Mouse (Mus musculus) midbrain, embryonic 10.5 days (tissue): ENCODE data around the gene Grin2a. TPM values are rescaled to one million over a fixed set of nuclear protein-coding genes. Genes with fewer than 3 reads are reported as not detected.

ENCODE experiments used
- DNase-seq: peaks from one replicate; pipeline ENCODE4 v3.0.0-alpha.2; 2017; ENCODE audit warnings: low spot score
- H3K27ac ChIP-seq: fragments of 300-500 bp; sonication (generic); replicated peaks from 2 replicates; pipeline ENCODE4 v1.5.1; 2016; ENCODE audit warnings: mild to moderate bottlenecking
- H3K27me3 ChIP-seq: fragments of 300-500 bp; sonication (generic); 2 replicates; pipeline ENCODE4 v1.6.1; 2016; ENCODE audit warnings: low read depth, mild to moderate bottlenecking; ENCODE audit not compliant: poor library complexity, severe bottlenecking
- H3K36me3 ChIP-seq: fragments of 300-500 bp; sonication (generic); 2 replicates; pipeline ENCODE4 v1.6.1; 2016; ENCODE audit warnings: mild to moderate bottlenecking, moderate library complexity
- H3K4me1 ChIP-seq: fragments of 300-500 bp; sonication (generic); 2 replicates; pipeline ENCODE4 v1.6.1; 2016
- H3K4me3 ChIP-seq: fragments of 300-500 bp; sonication (generic); 2 replicates; pipeline ENCODE4 v1.5.1; 2016; ENCODE audit warnings: mild to moderate bottlenecking, moderate library complexity
- H3K9me3 ChIP-seq: fragments of 300-500 bp; sonication (generic); replicated peaks from 2 replicates; pipeline ENCODE4 v1.6.1; 2016; ENCODE audit warnings: mild to moderate bottlenecking
- WGBS: fragments of 180-500 bp; shearing (Covaris S2); methylation state at CpG from one replicate; pipeline ENCODE4 v1.1.7; 2016; 5-methylcytosine and 5-hydroxymethylcytosine counted together
- polyA plus RNA-seq: library from polyadenylated mRNA; unstranded; fragments of >200 nt; fragmentation: Nextera tagmentation; extraction: Ambion mirVana; gene quantifications from 2 replicates; pipeline ENCODE4 v1.2.1, GENCODE M21; 2016

Gene Grin2a
- 1.4 and 1.8 TPM in 2 replicates for polyA plus RNA-seq

DNA sequence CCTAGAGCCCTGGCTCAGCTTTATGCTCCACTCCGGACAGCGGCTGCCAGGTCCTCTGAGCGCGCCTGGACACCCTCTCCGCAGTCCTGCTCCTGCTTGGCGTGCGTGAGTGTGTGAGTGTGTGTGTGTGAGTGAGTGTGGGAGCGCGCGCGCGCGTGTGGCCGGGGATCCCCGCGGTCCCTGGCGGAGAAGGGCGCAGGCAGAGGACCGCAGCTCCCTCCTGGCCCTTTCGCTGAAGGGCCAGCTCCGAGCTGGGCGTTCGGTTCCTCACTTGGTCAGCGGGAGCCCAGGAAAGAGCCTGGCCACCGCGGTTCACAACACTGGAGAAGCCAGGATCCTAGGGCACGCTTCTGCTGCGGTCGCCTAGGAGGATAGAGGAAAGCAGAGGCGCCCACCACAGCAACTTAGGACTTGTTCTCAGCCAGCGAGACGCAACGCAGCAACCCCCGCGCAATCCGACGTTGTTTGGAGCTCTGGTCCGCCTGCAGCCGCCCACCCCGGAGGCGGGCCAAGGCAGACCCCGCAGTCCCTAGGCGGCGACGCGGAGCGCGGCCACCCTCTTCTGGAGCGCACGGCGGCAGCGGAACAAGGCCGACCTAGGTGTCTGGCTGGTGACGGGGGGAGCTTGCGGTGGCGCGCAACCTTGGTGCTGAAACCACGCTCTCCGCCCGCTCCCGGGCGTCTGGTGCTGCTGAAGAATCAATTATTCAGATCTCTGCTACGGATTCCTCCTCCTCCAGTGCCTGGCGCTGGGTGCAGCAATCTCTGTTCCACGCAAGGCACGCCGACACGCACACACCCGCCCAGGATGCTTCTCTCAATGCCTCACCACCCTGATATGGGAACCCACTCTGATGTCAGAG lies at the start of gene Grin2a:
TSS of gene Grin2a (minus strand) at position 610 of the 863 bp plus-strand sequence.
- under 1% methylated on average over 69 of the region's 69 CpGs for WGBS
- no peaks in the 10 kb centered on the region for H3K9me3 ChIP-seq
- peak within 1 kb of the TSS; percentile 59 for H3K27ac ChIP-seq
- no peaks in the 10 kb centered on the region for H3K36me3 ChIP-seq
- peaks cover 38% of the 10 kb centered on the region for H3K4me1 ChIP-seq
- H3K4me3 ChIP-seq = peak within 1 kb of the TSS; percentile 68
- peaks cover 71% of the 10 kb centered on the region for H3K27me3 ChIP-seq
- peak; percentile 60 for DNase-seq

DNA sequence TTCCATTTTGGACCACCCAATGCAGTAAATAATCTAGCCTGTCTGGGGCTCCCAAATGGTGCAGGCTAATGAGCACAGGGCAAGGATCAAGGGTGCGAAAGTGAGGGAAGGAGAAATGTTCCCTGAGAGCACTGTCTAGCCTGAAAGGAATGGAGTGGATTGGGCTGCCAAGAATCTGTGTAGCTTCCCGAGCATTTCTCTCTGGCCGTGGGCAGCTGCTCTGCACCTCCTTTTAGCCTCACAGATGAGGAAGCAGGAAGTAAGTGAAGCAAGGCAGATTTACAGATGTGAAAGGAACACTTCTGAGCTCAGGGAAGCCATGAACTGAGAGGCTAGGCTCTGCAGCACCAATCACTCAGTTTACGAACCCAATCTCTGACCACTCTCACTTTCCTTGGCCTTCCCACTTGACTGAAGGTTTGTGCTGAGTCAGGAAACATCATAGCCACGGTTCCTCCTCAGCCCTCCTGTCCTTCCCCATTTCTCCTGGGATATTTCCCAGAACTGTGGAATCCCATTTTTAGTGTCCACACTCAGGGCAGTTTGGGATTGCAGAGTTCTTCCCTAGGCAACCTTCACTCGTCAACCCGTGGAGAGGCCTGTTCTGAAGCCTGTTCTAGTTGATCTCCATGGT lies 40.3 kb upstream of the Grin2a start:
- Histone ChIP-seq H3K4me3 (no peak overlapping the region), H3K36me3 (no peaks in the 10 kb centered on the region), H3K4me1 (no peaks in the 10 kb centered on the region), H3K9me3 (no peaks in the 10 kb centered on the region), H3K27ac (no peak overlapping the region), H3K27me3 (no peaks in the 10 kb centered on the region)
- DNase-seq = no peak
- WGBS = 85% methylated on average over 7 of the region's 7 CpGs

DNA sequence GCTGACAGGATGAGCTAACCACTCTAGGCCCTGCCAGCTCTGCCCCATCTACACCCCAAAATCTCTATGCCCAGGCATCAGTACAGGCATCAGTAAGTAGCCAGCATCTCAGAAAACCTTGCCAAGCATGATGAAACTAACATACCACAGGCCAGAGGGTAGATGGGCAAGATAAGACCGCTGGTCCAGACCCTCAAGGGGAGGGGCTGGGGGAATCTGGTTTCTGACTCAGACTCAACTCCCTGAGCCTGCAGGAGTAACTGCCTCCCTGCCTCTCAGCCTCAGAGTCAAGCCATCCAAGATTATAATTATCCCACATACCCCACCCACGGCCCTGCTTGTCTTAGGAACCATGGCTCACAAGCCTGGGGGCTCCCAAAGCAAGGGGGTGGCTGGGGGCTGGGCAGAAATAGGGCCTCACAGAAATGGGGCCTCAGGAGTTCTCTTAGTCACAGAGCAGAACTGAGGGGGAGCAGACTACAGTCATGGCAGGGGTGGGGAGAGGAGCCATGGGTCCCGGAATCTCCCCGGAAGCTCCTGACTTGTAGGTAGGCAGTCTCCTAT lies 38.1 kb upstream of the Grin2a start:
- no peaks in the 10 kb centered on the region for H3K27me3 ChIP-seq
- DNase-seq = no peak
- no peaks in the 10 kb centered on the region for H3K9me3 ChIP-seq
- no peaks in the 10 kb centered on the region for H3K36me3 ChIP-seq
- H3K4me1 ChIP-seq = no peaks in the 10 kb centered on the region
- no peak overlapping the region for H3K27ac ChIP-seq
- H3K4me3 ChIP-seq = no peak overlapping the region
- WGBS = 78% methylated on average over 4 of the region's 4 CpGs

GRCm38 (mm10) chr16:10031891-10032290 lies 36.5 kb upstream of the Grin2a start:
- Histone ChIP-seq H3K4me3 (no peak overlapping the region), H3K27ac (no peak overlapping the region), H3K9me3 (no peaks in the 10 kb centered on the region), H3K27me3 (no peaks in the 10 kb centered on the region), H3K36me3 (no peaks in the 10 kb centered on the region), H3K4me1 (no peaks in the 10 kb centered on the region)
- DNase-seq = no peak

DNA sequence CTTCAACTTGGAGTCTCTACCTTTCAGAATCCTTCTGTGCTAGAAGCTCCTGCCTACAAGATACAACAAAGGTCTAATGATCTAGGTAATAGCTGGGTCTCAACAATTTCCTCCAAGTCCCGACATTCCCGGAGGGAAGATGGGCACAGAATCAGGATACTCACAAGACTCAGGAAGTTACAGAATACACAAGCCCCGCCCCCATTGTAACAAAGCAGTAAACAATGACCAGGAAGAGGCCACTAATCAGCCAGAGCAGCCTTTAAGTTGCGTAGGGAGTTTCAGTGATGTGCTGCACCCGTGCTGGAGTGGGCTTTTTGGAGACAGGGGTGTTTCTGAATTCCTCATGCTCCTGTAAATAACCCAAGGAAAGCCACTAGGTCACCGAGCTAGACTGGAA lies 31.4 kb upstream of the Grin2a start:
- no peaks in the 10 kb centered on the region for H3K27me3 ChIP-seq
- no peaks in the 10 kb centered on the region for H3K36me3 ChIP-seq
- DNase-seq = no peak
- H3K27ac ChIP-seq = no peak overlapping the region
- no peaks in the 10 kb centered on the region for H3K4me1 ChIP-seq
- WGBS = 79% methylated on average over 6 of the region's 6 CpGs
- no peaks in the 10 kb centered on the region for H3K9me3 ChIP-seq
- no peak overlapping the region for H3K4me3 ChIP-seq

DNA sequence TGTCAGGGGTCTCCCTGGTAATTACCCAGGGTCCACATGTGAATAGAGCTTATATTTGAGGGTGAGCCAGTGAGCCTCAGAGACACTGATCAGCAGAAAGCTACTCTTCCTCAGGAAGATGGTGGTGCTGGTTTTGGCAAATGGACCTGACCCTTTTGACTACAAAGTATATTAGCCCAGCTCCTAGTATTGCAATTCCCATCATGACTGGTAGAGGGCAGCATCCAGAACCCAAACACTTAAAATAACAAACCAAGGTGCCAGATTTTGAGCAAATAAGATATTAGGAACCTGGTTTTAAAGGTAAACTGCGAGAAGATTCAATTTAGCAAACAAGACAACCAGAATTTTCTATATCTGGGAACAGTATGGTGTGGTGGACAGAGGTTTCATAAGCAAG lies 14.4 kb upstream of the Grin2a start:
- H3K27me3 ChIP-seq = no peaks in the 10 kb centered on the region
- H3K4me1 ChIP-seq = no peaks in the 10 kb centered on the region
- 63% methylated on average over 1 of the region's 1 CpGs for WGBS
- no peak overlapping the region for H3K4me3 ChIP-seq
- H3K9me3 ChIP-seq = no peaks in the 10 kb centered on the region; the same call in 1 of the 2 replicates
- no peak for DNase-seq
- no peak overlapping the region for H3K27ac ChIP-seq
- H3K36me3 ChIP-seq = no peaks in the 10 kb centered on the region

DNA sequence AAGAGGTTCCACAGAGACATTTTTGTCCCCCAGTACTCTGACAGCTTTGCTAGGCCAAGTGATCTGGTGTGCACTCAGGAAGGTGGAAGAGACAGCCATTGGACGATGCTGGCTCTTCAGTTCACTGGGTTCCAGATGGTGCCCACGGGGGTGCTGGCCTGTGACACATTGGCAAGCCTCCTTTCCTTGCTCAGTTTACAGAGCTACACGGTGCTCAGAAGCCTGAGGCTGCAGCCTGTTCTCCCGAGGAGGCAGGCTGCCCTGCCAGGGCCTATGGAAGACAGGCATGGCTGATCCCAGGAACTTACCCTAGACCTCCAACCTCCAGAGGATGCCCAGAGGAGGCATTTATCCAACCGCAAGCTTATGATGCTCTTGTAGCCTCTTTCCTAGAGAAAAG lies 10.2 kb upstream of the Grin2a start:
- no peaks in the 10 kb centered on the region for H3K36me3 ChIP-seq
- H3K27ac ChIP-seq = no peak overlapping the region
- no peaks in the 10 kb centered on the region for H3K27me3 ChIP-seq
- no peak overlapping the region for H3K4me3 ChIP-seq
- H3K4me1 ChIP-seq = no peaks in the 10 kb centered on the region
- no peak for DNase-seq
- H3K9me3 ChIP-seq = no peaks in the 10 kb centered on the region
- WGBS = 79% methylated on average over 5 of the region's 5 CpGs

DNA sequence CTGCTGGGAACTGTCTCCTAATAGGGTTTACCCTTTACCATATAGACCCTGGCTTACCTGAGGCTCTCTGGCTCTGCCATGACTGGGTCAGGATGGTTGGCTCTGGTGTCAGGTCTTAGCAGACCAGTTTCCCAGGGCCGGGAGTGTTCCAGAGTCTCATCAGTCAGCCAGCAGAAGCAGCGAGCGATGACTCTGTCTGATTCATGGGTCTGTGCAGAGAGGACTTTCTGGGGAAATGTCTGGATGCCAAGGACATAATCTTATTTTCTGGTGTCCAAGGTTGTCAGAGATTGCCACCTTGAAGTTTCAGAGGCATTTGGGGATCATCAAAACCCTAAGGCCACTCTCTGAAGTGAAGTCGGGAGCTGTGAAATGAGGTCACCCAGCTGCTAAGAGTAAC lies 8.7 kb upstream of the Grin2a start:
- WGBS = 93% methylated on average over 4 of the region's 4 CpGs
- peak; percentile 5 for DNase-seq

DNA sequence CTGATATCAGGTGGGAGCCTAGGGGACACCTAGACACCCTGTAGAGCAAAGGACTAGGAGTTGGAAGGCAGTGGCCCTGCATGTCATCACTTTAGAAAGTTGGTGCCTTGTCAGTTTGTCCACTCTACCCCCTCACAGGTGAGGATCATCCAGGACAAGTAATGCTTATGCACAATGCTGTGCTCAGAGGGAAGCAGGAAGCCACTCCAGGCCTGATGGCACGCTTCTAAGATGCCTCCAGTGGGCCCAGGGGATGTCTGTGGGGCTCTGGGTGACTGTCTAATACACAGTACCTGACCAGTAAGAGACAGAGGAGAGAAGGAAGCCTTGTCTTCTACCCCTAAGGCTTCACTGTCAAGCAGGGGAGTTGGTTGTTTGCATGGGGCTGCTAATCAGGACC lies 7.6 kb upstream of the Grin2a start:
- DNase-seq = no peak
- Histone ChIP-seq H3K27ac (no peak overlapping the region), H3K27me3 (no peaks in the 10 kb centered on the region), H3K9me3 (no peaks in the 10 kb centered on the region), H3K4me3 (no peak overlapping the region), H3K4me1 (no peaks in the 10 kb centered on the region), H3K36me3 (no peaks in the 10 kb centered on the region)
- 75% methylated on average over 1 of the region's 1 CpGs for WGBS

More for the DNA sequence above, 8.7 kb upstream of the Grin2a start:
- no peaks in the 10 kb centered on the region for H3K27me3 ChIP-seq
- no peak overlapping the region for H3K27ac ChIP-seq
- H3K4me1 ChIP-seq = no peaks in the 10 kb centered on the region
- no peak overlapping the region for H3K4me3 ChIP-seq
- H3K36me3 ChIP-seq = no peaks in the 10 kb centered on the region
- H3K9me3 ChIP-seq = no peaks in the 10 kb centered on the region

DNA sequence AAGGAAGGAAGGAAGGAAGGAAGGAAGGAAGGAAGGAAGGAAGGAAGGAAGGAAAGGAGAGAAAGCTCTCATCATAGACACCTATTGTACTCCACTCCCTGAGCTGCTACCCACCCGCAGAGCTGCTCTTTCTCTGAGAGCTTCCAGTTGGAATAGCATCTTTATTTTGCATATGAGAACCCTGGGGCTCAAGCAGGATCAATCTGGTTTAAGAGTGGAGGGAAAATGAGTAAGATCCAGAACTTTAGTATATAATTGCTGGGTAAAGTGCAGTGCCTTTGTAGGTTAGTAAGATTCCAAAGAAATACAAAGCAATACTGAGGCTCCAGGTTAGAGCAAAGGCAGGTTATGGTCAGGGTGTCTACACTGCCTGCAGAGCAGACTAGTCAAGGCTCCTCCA lies 6.2 kb upstream of the Grin2a start:
- H3K27ac ChIP-seq = no peak overlapping the region
- H3K27me3 ChIP-seq = peaks cover 6% of the 10 kb centered on the region
- no peaks in the 10 kb centered on the region for H3K4me1 ChIP-seq
- H3K9me3 ChIP-seq = no peaks in the 10 kb centered on the region
- no peak overlapping the region for H3K4me3 ChIP-seq
- H3K36me3 ChIP-seq = no peaks in the 10 kb centered on the region
- no peak for DNase-seq
- WGBS = 26% methylated on average over 1 of the region's 1 CpGs

DNA sequence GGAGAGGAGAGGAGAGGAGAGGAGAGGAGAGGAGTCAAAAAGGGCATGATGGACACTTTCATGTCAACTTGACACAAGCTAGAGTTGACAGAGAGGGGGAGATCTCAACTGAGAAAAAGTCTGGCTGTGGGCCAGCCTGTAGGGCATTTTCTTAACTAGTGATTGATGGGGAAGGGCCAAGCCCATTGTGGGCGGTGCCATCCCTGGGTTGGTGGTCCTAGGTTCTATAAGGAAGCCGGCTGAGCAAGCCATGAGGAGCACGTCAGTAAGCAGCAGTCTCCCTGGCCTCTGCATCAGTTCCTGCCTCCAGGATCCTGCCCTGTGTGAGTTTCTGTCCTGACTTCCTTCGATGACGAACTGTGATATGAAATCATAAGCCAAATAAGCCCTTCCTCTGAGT lies 4.6 kb upstream of the Grin2a start:
- H3K4me1 ChIP-seq = peaks cover 10% of the 10 kb centered on the region
- no peaks in the 10 kb centered on the region for H3K36me3 ChIP-seq
- H3K27me3 ChIP-seq = peaks cover 23% of the 10 kb centered on the region
- 74% methylated on average over 5 of the region's 5 CpGs for WGBS
- no peak overlapping the region for H3K4me3 ChIP-seq
- peak; percentile 9 for DNase-seq
- no peak overlapping the region for H3K27ac ChIP-seq
- H3K9me3 ChIP-seq = no peaks in the 10 kb centered on the region

GRCm38 (mm10) chr16:9997931-9998330 lies 2.6 kb upstream of the Grin2a start:
- Histone ChIP-seq H3K36me3 (no peaks in the 10 kb centered on the region), H3K9me3 (no peaks in the 10 kb centered on the region), H3K4me3 (no peak overlapping the region), H3K27ac (no peak overlapping the region), H3K27me3 (peaks cover 43% of the 10 kb centered on the region), H3K4me1 (peaks cover 30% of the 10 kb centered on the region)
- DNase-seq = no peak

- no peaks in the 10 kb centered on the region for H3K9me3 ChIP-seq
- no peak overlapping the region for H3K27ac ChIP-seq
- peaks cover 38% of the 10 kb centered on the region for H3K4me1 ChIP-seq
- 23% methylated on average over 13 of the region's 13 CpGs for WGBS
- H3K4me3 ChIP-seq = peak overlapping the region; percentile 68
- no peak for DNase-seq
- H3K27me3 ChIP-seq = peaks cover 64% of the 10 kb centered on the region
- H3K36me3 ChIP-seq = no peaks in the 10 kb centered on the region
These were observed 452 bp upstream of the Grin2a start for GRCm38 (mm10) chr16:9995814-9996210.
